Mouse (Mus musculus): ENCODE data around the gene Paox. TPM values are rescaled to one million over a fixed set of nuclear protein-coding genes. Genes with fewer than 3 reads are reported as not detected.

The Paox gene
- 3.5 TPM for polyA plus RNA-seq (2017; shearing (Covaris generic))

DNA sequence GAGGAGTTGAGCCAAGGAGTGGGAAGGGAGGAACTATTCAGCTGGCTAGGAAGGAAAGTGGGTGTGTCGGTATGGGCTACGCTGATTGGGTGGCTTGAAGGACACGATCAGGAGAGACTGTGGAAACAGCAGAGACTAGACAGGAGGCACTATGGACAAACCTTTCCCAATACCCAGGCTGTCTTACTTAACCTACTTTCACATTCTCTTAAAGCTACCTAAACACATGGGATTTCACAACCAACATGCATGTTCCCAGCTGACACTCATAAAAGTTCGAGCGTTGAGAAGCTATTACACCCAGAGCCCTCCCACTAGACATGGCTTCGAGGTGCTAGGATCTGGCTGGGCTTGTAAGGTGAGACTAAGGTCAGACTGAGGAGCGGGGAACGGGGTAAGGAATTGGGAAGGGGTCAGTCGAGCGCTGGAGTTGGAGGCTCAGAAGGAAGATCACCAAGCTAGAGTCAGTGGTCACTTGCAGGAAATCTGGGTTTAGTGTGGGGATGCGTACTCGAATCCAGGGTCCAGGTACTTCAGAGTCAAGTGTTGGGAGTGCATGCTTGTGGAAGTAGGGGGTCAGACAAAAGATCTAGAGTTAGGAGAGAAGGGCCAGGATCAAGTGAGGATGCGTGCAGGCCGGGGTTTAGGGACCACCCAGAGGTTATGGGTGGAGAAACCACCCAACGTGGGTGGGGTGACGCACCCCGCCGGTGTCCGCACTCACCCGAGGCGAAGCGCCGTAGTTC is at the start of gene Paox:
Paox (plus strand) TSS at position 217 of the 746 bp plus-strand sequence.

DNA sequence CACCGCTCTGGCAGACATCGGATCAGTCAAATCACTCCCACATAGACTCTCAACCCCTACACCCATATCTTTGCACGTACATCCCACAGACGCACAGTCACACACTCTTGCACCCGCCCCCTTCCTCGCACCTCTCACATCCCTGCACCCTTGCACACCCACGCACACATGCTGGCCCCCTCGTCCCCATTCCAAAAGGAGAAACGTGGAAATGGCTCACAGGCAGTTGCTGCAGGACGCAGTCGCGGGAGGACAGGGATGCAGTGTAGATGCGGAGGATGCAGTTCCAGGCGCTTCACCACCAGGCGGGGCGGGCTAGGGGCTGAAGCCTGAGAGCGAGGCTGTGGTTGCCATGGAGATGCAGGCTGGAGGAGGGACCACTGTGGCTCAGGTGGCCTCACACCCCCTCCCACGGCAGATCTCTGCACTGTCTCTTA is 33.3 kb upstream of the Paox start, which contains the start of gene Caly:
Caly (minus strand) TSS at position 307 of the 437 bp plus-strand sequence.

DNA sequence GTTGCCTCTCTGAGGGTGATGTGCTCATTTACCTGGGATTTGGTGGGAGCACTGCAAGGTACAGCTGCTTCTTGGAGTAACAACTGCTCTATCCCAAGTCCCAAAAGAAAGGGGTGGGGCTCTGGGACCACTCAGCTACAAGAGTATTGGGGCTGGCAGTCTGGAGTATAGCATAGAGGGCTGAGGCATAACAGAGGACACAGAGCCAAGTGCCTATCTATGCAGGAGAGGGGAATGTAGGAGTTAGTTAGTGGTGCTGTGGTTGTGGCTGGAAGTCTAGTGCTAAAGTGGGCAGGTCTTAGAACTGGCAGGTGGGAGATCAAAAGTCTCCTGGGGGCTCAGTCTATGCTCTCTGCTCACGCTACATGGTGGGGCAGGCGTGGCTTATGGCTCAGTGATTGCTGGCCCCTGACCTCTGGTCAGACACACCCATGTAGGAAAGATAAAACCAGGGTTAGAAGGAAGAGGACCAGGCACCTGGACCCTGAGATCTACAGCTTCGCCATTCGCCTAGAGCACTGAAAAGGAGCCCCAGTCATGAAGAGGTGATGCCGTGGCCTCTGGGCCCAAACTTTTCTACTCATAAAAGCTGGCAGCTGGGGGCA is 22.6 kb upstream of the Paox start, which contains the start of gene Prap1:
Prap1 (plus strand) TSS at position 472 of the 605 bp plus-strand sequence.

DNA sequence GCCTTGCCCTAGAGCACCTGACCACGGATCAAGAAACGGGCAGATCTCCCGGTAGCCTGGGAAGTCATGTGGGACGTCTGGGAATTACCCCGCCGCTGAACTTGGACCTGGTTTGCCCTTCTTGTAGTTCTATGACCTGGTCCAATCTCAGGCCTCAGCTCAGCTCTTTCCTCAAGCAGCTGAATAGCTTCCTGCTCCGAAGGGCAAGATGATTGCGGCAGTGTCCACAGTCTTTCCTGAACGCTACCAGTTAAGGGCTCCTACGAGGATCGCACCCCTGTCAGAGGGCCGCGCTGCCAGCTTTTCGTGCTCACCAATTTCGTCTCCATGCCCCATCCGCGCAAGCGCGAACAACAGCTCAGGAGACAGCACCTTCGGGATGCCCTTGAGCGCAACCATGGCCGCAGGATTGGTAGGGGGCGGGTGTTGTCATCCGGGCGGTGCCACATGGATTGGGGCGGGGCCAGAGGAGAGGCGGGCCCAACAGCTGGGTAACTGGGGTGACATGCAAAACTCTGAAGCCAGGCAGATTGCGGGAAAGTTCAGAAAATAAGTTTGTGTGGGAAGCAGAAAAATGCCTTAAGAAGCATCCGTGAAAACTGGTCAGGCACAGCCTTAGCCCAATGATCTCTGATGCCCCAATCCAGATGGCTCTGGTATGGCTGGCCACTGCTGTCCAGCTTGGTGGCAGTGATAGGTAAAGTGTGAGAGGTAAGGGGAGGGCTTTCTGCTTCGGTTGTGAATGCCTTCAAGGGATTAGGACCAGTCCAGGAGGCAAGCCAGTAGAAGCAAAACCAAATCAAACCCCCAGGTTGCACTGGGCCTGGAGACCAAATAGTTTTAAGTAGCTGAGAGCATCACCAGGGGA is 13.4 kb upstream of the Paox start, which contains the start of gene Fuom:
Fuom (minus strand) TSS at position 449 of the 868 bp plus-strand sequence.

DNA sequence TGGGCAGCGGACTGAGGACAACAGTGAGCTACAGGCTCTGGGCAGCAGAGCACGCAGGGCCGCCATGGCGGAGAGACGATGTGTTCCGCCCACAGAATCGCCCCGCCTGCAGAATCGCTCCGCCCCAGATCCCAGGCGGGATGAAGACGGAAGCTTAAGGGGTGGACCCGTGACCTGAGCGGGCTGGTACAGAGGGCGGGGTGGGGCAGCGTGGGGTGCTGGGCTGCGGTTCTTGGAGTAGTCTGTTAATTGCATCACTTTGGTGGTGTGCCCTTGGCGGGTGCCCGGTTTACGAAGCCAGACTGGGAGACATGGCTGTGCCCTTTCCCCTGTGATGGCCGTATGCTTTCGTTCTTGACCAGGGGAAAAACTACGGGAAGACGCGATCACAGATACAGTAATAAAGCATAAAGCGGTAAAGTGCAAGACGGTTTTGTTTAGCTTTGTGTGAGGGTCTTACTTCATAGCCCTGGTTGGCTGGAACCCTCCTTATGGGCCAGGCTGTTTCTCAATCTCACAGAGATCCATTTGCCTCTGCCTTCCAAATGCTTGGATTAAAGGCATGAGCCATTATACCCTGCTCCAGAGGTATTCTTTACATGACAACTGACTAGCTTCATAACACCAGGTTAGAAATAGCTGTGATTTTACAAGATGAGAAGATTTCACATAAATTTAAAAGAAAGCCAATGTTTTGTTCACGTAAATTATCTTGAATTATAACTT is 893 bp downstream of the Paox start, which contains the start of gene Echs1:
Echs1 (minus strand) TSS at position 148 of the 726 bp plus-strand sequence.

DNA sequence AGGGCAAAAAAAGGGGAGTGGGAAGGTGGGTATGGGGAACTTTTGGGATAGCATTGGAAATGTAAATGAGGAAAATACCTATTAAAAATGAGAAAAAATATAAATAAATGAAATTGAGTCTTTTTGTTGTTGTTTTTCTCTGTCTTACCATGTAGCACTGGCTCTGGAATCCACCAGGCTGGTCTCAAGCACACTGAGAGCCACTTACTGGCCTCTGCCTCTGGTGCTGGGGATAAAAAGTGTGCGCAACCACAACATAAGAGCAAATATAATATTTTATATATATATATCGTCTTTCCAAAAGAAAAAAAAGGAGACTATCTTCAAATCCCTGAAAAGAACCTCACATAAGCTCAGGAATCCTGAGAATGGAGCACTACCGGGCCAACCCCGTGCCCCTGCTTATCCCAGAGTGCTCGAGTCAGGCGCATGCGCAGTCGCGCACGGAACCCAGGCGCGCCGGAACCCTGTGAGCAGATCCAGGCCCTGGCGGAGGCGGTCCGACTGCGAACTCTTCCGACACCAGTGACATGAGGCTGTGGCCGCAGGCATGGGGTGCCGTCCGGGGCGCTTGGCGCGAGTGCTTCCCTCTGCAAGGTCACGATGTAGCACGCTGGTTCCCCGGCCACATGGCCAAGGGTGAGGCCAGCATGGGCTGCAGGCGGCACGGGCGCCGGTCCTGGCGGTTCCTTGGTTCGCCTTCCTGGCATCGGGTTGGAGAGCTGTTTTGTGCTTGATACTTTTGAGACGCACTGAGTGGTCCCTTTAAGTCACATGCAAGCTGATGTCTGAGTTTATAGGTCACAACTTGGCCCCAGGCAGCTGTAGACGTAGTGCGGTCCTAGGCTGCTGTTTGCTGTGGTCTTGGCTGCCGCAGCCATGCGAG is 21.8 kb downstream of the Paox start, which contains the start of gene Mtg1:
Mtg1 (plus strand) TSS at position 430 of the 886 bp plus-strand sequence.

DNA sequence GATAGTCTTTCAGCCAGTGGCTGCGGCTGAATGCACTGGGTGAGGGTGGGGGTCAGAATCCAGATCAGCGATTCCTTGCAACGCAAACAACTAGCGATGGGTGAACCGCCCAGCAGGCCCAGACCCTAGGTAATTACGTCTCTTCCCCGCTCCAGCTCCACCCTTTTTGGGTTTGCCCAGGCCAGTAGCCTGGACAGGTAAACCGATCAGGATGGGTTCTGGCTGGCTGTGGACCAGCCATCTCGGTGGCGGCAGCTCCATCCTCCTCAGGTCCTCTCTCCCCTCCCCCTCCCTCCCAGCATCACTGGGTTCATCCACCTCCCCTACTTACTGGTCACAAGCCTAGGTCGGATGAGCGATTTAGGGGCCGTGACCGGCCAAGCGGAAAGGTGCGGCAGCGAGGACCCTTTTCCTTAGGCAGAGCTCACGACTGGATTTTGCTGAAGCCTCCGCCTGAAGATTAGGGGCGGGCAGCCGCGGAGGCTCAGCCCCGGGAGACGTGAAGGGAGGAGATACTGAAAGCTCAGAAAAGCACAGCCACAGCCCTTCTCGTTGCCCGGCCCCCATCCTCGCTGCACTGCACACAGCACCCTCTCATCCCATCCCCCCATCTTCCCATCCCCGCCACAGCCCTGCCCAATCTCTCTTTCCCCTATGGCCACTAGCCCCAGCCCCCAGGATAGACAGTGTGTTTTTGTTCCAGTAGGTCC is 38.8 kb downstream of the Paox start, which contains the start of gene Sprn:
Sprn (minus strand) TSS at position 660 of the 710 bp plus-strand sequence.

DNA sequence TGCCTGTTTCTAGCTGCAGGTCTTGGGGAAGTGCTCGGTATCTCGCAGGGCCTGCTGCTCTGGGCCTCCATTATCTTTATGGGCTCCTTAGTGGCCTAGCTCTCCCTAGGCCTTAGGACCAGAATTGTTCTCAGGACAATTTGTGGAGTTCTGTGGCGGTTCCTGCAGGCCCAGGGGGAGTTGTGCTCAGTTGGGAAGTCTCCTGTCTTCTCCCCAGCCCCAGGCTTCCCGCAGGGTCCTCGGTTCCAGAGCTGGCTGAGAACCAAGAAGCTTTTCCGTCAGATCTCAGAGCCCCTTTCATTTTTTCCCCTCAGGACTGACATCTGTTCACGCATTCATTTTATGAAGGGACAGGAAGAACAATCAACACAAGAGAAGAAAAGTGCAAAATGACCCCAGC is 49.1 kb downstream of the Paox start, which contains the start of gene Olfr522:
Olfr522 (minus strand) TSS at position 101 of the 400 bp plus-strand sequence.

DNA sequence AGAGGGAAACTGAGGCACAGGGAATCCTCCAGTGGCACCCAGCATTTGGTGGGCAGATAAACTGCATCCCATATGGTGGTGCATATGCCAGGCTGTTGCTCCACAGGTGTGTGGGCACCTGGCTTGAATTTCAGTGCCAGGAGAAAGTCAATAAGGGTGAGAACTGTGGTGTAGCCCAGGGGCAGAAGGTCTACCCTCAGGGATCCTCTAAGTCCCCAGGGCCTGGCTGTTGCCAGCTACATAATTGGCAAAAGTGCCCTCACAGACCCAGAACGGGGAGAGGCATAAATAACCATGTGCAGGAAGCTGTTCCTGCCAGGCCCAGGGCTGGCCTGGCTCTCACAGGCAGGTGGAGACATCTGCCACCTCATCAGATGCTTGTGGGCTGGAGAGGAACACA is 57.3 kb downstream of the Paox start, which contains the start of gene Olfr523:
Olfr523 (plus strand) TSS at position 282 of the 400 bp plus-strand sequence.

Other genes starting within 250 kb of the Paox start
- gene Kndc1, start 221.1 kb upstream of the Paox start, polyA plus RNA-seq (2017; shearing (Covaris generic)): 0.53 TPM
- 4.1 TPM for gene Utf1, start 172.0 kb upstream of the Paox start, polyA plus RNA-seq (2017; shearing (Covaris generic))
- gene 6430531B16Rik, start 137.0 kb upstream of the Paox start, polyA plus RNA-seq (2017; shearing (Covaris generic)): 0.24 TPM
- gene Adam8, start 123.2 kb upstream of the Paox start, polyA plus RNA-seq (2017; shearing (Covaris generic)): 18.0 TPM
- gene Zfp511, start 79.4 kb upstream of the Paox start, polyA plus RNA-seq (2017; shearing (Covaris generic)): 66.2 TPM
- gene Tubgcp2, start 79.1 kb upstream of the Paox start, polyA plus RNA-seq (2017; shearing (Covaris generic)): 34.2 TPM
- gene Msx3, start 66.7 kb upstream of the Paox start, polyA plus RNA-seq (2017; shearing (Covaris generic)): not detected
- gene Caly, start 33.3 kb upstream of the Paox start, polyA plus RNA-seq (2017; shearing (Covaris generic)): not detected
- gene Prap1, start 22.4 kb upstream of the Paox start, polyA plus RNA-seq (2017; shearing (Covaris generic)): not detected
- 12.2 TPM for gene Fuom, start 13.4 kb upstream of the Paox start, polyA plus RNA-seq (2017; shearing (Covaris generic))
- gene Echs1, start 677 bp downstream of the Paox start, polyA plus RNA-seq (2017; shearing (Covaris generic)): 60.8 TPM
- 30.8 TPM for gene Mtg1, start 21.8 kb downstream of the Paox start, polyA plus RNA-seq (2017; shearing (Covaris generic))
- gene Sprn, start 39.1 kb downstream of the Paox start, polyA plus RNA-seq (2017; shearing (Covaris generic)): not detected
- gene Olfr522, start 49.0 kb downstream of the Paox start, polyA plus RNA-seq (2017; shearing (Covaris generic)): not detected
- gene Olfr523, start 57.4 kb downstream of the Paox start, polyA plus RNA-seq (2017; shearing (Covaris generic)): not detected
- gene Olfr524, start 90.2 kb downstream of the Paox start, polyA plus RNA-seq (2017; shearing (Covaris generic)): not detected
- not detected for gene Cd163l1, start 102.5 kb downstream of the Paox start, polyA plus RNA-seq (2017; shearing (Covaris generic))
- gene 5830411N06Rik, start 131.5 kb downstream of the Paox start, polyA plus RNA-seq (2017; shearing (Covaris generic)): 0.56 TPM
- not detected for gene Olfr525, start 205.1 kb downstream of the Paox start, polyA plus RNA-seq (2017; shearing (Covaris generic))
- not detected for gene Olfr527, start 218.2 kb downstream of the Paox start, polyA plus RNA-seq (2017; shearing (Covaris generic))
- 0.27 TPM for gene Olfr60, start 245.9 kb downstream of the Paox start, polyA plus RNA-seq (2017; shearing (Covaris generic))

Measured in activated CD4-positive, CD25-positive, alpha-beta regulatory T cell, adult 9 weeks (primary cell).